Mouse (Mus musculus) cortical plate, adult 2 months (tissue): ENCODE data around the gene Ifitm1.

ENCODE experiments used
- CTCF ChIP-seq: fragments of 200-500 bp; IDR thresholded peaks from 2 replicates; pipeline ENCODE4 v1.5.1; 2011; ENCODE audit warnings: mild to moderate bottlenecking, control low read depth, low read length; ENCODE audit not compliant: insufficient read depth; ENCODE audit errors: extremely low read depth
- POLR2A ChIP-seq: fragments of 200-500 bp; IDR thresholded peaks from 2 replicates; pipeline ENCODE4 v1.6.1; 2011; ENCODE audit warnings: mild to moderate bottlenecking, low read length, control low read depth; ENCODE audit not compliant: insufficient read depth; ENCODE audit errors: extremely low read depth

DNA sequence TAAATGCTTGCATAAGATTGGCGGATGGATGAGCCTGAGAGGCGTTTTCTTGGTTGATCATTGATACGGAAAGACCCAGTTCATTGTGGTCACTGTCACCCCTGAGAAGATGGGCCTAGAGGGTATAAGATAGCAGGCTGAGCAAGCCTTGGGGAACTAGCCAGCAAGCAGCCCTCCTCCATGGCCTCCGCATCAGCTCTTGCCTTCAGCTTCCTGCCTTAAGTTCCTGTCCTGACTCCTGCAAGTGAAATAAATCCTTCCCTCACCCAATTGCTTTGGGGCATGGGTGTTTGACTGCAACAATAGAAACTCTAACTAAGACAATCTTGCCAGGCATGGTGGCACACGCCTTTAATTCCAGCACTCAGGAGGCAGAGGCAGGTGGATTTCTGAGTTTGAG is 7.0 kb upstream of the Ifitm1 start:
- no peak for TF ChIP-seq CTCF
- no peak for TF ChIP-seq POLR2A
